Mouse (Mus musculus): ENCODE results near the gene Pnkd.

GRCm38 (mm10) chr1:74337241-74337771, 52.6 kb downstream of the Pnkd start:
- TF ChIP-seq POLR2A (IDR thresholded peaks at IDR 0.05; ENCODE audit: borderline replicate concordance, insufficient read depth, low read length) = no peak
- TF ChIP-seq CTCF (IDR thresholded peaks at IDR 0.05; ENCODE audit: borderline replicate concordance, insufficient read depth, low read depth, low read length) = no peak
